Mouse (Mus musculus) thymus, postnatal 36 days (tissue): Measurements from ENCODE around the gene Terb1.

Experiments
- DNase-seq, 2 experiments: peaks; one replicate each; pipeline ENCODE4 v3.0.0; 2022; ENCODE audit warnings: mixed read lengths in 2 of 2

Gene Terb1

GRCm38 (mm10) chr8:104411468-104411867, 98.2 kb downstream of the Terb1 start:
- DNase-seq: no peak

- DNase-seq: no peak
Observed at GRCm38 (mm10) chr8:104410628-104411273, 99.0 kb downstream of the Terb1 start.

GRCm38 (mm10) chr8:104408328-104409110, 101.2 kb downstream of the Terb1 start:
- no peak for DNase-seq

- no peak for DNase-seq
Observed at GRCm38 (mm10) chr8:104406340-104407128, 103.2 kb downstream of the Terb1 start.

GRCm38 (mm10) chr8:104405430-104406187, 104.1 kb downstream of the Terb1 start:
- DNase-seq: no peak

- no peak for DNase-seq
Observed at GRCm38 (mm10) chr8:104403596-104403995, 106.1 kb downstream of the Terb1 start.
